Mouse (Mus musculus) hindbrain, embryonic 12.5 days (tissue): ENCODE measurements around the gene Fam114a1. TPM values are rescaled to one million over a fixed set of nuclear protein-coding genes. Genes with fewer than 3 reads are reported as not detected.

Source experiments
- ATAC-seq: fragments of 200-750 bp; cut with Nextera tagmentation; 2 replicates; pipeline ENCODE4 v1.8.0; 2017; ENCODE audit warnings: moderate TSS enrichment; ENCODE audit not compliant: low FRiP score
- H3K27ac ChIP-seq: fragments of 300-500 bp; sonication (generic); 2 replicates; pipeline ENCODE4 v1.5.1; 2016; ENCODE audit warnings: mild to moderate bottlenecking
- H3K27me3 ChIP-seq: fragments of 300-500 bp; sonication (generic); 2 replicates; pipeline ENCODE4 v1.6.1; 2016; ENCODE audit warnings: mild to moderate bottlenecking
- H3K36me3 ChIP-seq: fragments of 300-500 bp; sonication (generic); 2 replicates; pipeline ENCODE4 v1.6.1; 2016; ENCODE audit warnings: mild to moderate bottlenecking
- H3K4me1 ChIP-seq: fragments of 300-500 bp; sonication (generic); 2 replicates; pipeline ENCODE4 v1.6.1; 2016
- H3K4me2 ChIP-seq: fragments of 300-500 bp; sonication (generic); replicated peaks from 2 replicates; pipeline ENCODE4 v1.6.1; 2016; ENCODE audit warnings: mild to moderate bottlenecking
- H3K4me3 ChIP-seq: fragments of 300-500 bp; sonication (generic); 2 replicates; pipeline ENCODE4 v1.5.1; 2016; ENCODE audit warnings: mild to moderate bottlenecking
- H3K9ac ChIP-seq: fragments of 300-500 bp; sonication (generic); 2 replicates; pipeline ENCODE4 v1.6.1; 2016; ENCODE audit warnings: mild to moderate bottlenecking, moderate library complexity
- H3K9me3 ChIP-seq: fragments of 300-500 bp; sonication (generic); replicated peaks from 2 replicates; pipeline ENCODE4 v1.6.1; 2016; ENCODE audit warnings: mild to moderate bottlenecking
- WGBS: fragments of 180-500 bp; shearing (Covaris S2); methylation state at CpG from one replicate; pipeline ENCODE4 v1.1.7; 2016; 5-methylcytosine and 5-hydroxymethylcytosine counted together
- polyA plus RNA-seq: library from polyadenylated mRNA; unstranded; fragments of >200 nt; fragmentation: Nextera tagmentation; extraction: Ambion mirVana; gene quantifications from 2 replicates; pipeline ENCODE4 v1.2.1, GENCODE M21; 2016

Gene Fam114a1
- polyA plus RNA-seq, 1 experiment from 2014 or later: 27.9 TPM

- no peak overlapping the region for H3K4me2 ChIP-seq
- H3K27ac ChIP-seq: no peak overlapping the region
- no peaks in the 10 kb centered on the region for H3K27me3 ChIP-seq
- no peaks in the 10 kb centered on the region for H3K9me3 ChIP-seq
- no peaks in the 10 kb centered on the region for H3K36me3 ChIP-seq
- H3K9ac ChIP-seq: no peak overlapping the region
- no peaks in the 10 kb centered on the region for H3K4me1 ChIP-seq
- no peak overlapping the region for H3K4me3 ChIP-seq
- no peak for ATAC-seq
- WGBS: 87% methylated on average over 7 of the region's 7 CpGs
These were observed 42.2 kb downstream of the Fam114a1 start for GRCm38 (mm10) chr5:65011901-65012573.

DNA sequence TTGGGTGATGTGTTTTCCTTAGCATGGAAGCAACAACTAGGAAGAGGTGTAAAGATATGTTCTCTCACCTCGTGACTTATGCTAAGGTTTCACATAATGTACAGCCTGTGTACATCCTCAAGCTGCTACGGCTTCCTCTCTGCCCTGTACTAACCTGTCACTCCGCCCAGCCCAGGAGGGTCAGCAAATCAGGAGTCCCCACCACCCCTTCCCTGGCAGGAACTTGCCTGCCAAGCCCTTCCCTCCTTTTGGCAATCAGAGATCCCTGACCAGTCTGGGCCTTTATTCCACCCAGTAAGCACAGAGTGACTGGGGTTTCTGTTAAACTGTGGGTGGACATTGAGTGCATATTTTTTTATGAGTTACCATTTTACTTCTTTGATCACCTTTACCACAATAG lies 45.6 kb downstream of the Fam114a1 start:
- Histone ChIP-seq H3K27me3 (no peaks in the 10 kb centered on the region), H3K4me2 (no peak overlapping the region), H3K27ac (no peak overlapping the region), H3K9me3 (no peaks in the 10 kb centered on the region), H3K4me1 (0 out of 2 replicates have a peak, but pooled peaks cover 2% of the 10 kb centered on the region), H3K4me3 (no peak overlapping the region), H3K9ac (no peak overlapping the region), H3K36me3 (no peaks in the 10 kb centered on the region)
- no peak for ATAC-seq
- 91% methylated on average over 3 of the region's 3 CpGs for WGBS

- Histone ChIP-seq H3K27me3 (no peaks in the 10 kb centered on the region), H3K4me2 (no peak overlapping the region), H3K4me3 (no peak overlapping the region), H3K9me3 (no peaks in the 10 kb centered on the region), H3K4me1 (0 out of 2 replicates have a peak, but pooled peaks cover 2% of the 10 kb centered on the region), H3K9ac (no peak overlapping the region), H3K36me3 (no peaks in the 10 kb centered on the region), H3K27ac (no peak overlapping the region)
- ATAC-seq: no peak
- WGBS: 87% methylated on average over 8 of the region's 8 CpGs
These were observed 49.2 kb downstream of the Fam114a1 start for GRCm38 (mm10) chr5:65019109-65019508.

- Histone ChIP-seq H3K4me2 (no peak overlapping the region), H3K9me3 (no peaks in the 10 kb centered on the region), H3K27ac (peak overlapping the region; percentile 13; the same call in 1 of the 2 replicates), H3K4me1 (0 out of 2 replicates have a peak, but pooled peaks cover 2% of the 10 kb centered on the region), H3K4me3 (no peak overlapping the region), H3K36me3 (no peaks in the 10 kb centered on the region), H3K9ac (no peak overlapping the region), H3K27me3 (no peaks in the 10 kb centered on the region)
- ATAC-seq: peak; percentile 58
- 67% methylated on average over 7 of the region's 7 CpGs for WGBS
These were observed 50.0 kb downstream of the Fam114a1 start for GRCm38 (mm10) chr5:65019823-65020222.

DNA sequence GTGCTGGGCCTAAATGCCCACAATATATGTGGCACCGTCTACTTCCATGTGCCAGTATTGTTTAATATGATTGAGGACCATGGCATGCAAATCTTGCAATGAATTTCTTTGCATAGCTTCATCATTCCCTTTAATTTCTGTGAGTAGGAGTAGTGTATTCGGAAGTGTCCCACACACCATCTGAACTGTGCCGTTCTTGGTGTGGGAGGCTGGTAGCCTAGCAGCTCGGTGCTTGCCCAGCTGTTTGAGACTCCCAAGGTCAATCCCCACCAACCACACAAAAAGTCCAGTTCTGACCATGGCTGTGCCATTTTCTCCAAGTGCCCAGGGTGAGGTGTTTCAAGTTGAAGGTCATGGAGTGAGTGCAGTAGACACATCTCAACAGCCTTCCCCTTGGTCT lies 52.1 kb downstream of the Fam114a1 start:
- no peaks in the 10 kb centered on the region for H3K27me3 ChIP-seq
- H3K36me3 ChIP-seq: no peaks in the 10 kb centered on the region
- no peak for ATAC-seq
- H3K9me3 ChIP-seq: no peaks in the 10 kb centered on the region
- H3K4me1 ChIP-seq: peaks cover 5% of the 10 kb centered on the region; the same call in 1 of the 2 replicates
- no peak overlapping the region for H3K4me3 ChIP-seq
- no peak overlapping the region for H3K4me2 ChIP-seq
- 95% methylated on average over 4 of the region's 4 CpGs for WGBS
- no peak overlapping the region for H3K27ac ChIP-seq
- no peak overlapping the region for H3K9ac ChIP-seq

GRCm38 (mm10) chr5:65024641-65025040 lies 54.8 kb downstream of the Fam114a1 start:
- Histone ChIP-seq H3K27ac (no peak overlapping the region), H3K36me3 (no peaks in the 10 kb centered on the region), H3K4me2 (no peak overlapping the region), H3K9ac (no peak overlapping the region), H3K4me3 (no peak overlapping the region), H3K27me3 (no peaks in the 10 kb centered on the region), H3K9me3 (no peaks in the 10 kb centered on the region), H3K4me1 (peaks cover 16% of the 10 kb centered on the region)
- no peak for ATAC-seq
- 84% methylated on average over 2 of the region's 2 CpGs for WGBS

GRCm38 (mm10) chr5:65025916-65026315 lies 56.0 kb downstream of the Fam114a1 start:
- Histone ChIP-seq H3K27ac (no peak overlapping the region), H3K4me1 (peaks cover 14% of the 10 kb centered on the region), H3K36me3 (no peaks in the 10 kb centered on the region), H3K4me3 (no peak overlapping the region), H3K27me3 (no peaks in the 10 kb centered on the region), H3K9ac (no peak overlapping the region), H3K4me2 (no peak overlapping the region), H3K9me3 (no peaks in the 10 kb centered on the region)
- ATAC-seq: no peak
- WGBS: 67% methylated on average over 6 of the region's 6 CpGs

DNA sequence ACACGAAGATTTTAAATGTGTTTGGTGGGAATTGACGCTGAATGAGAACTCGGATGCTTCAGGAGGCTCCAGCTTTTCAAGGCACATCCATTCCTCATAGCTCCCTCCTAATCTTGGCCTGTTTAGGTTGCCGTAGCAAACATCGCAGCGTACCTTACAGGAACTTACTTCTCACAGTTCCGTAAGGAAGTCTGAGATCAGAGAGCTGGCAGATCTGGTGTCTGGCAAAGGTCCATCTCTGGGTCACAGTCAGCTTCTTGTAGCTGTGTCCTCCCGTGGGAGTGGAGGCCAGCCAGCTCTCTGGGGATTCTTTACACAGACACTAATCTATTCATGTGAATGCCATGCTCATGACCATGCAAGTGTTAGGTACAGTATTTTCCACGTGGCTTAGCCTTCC lies 56.9 kb downstream of the Fam114a1 start:
- Histone ChIP-seq H3K36me3 (no peaks in the 10 kb centered on the region), H3K4me1 (peaks cover 14% of the 10 kb centered on the region), H3K27ac (no peak overlapping the region), H3K9me3 (no peaks in the 10 kb centered on the region), H3K4me3 (no peak overlapping the region), H3K4me2 (no peak overlapping the region), H3K27me3 (no peaks in the 10 kb centered on the region), H3K9ac (no peak overlapping the region)
- 81% methylated on average over 9 of the region's 9 CpGs for WGBS
- ATAC-seq: no peak

- peak overlapping the region; percentile 76 for H3K27ac ChIP-seq
- H3K9me3 ChIP-seq: no peaks in the 10 kb centered on the region
- peak; percentile 87 for ATAC-seq
- no peak overlapping the region for H3K4me3 ChIP-seq
- no peak overlapping the region for H3K4me2 ChIP-seq
- H3K9ac ChIP-seq: 0 out of 2 replicates have a peak overlapping the region, but pooled peaks have one; percentile 15
- H3K27me3 ChIP-seq: no peaks in the 10 kb centered on the region
- H3K36me3 ChIP-seq: no peaks in the 10 kb centered on the region
- WGBS: 37% methylated on average over 9 of the region's 9 CpGs
- peaks cover 14% of the 10 kb centered on the region for H3K4me1 ChIP-seq
These were observed 58.1 kb downstream of the Fam114a1 start for GRCm38 (mm10) chr5:65028019-65028418.

DNA sequence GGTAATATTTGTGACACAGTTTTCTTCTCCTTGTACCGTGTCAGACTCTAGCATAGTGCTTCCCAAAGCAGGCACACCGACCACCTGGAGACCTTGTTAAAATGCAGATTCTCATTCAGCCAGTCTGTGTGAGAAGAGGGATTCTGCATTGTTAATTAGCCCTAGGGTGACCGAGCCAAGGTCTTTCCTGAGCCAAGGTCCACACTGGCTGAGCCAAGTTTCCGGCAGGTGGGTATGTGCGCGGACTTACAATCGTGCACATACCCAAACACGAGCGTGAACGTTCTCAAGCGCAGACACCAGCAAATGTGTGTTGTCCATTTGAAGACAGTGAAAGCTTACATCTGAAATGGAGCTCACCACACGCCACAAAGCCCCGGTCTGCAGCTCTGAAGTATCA lies 66.7 kb downstream of the Fam114a1 start:
- no peak overlapping the region for H3K4me2 ChIP-seq
- WGBS: 74% methylated on average over 13 of the region's 13 CpGs
- H3K9me3 ChIP-seq: no peaks in the 10 kb centered on the region
- H3K4me1 ChIP-seq: 0 out of 2 replicates have a peak, but pooled peaks cover 4% of the 10 kb centered on the region
- no peak overlapping the region for H3K4me3 ChIP-seq
- H3K36me3 ChIP-seq: no peaks in the 10 kb centered on the region
- H3K27ac ChIP-seq: 0 out of 2 replicates have a peak overlapping the region, but pooled peaks have one; percentile 40
- no peak overlapping the region for H3K9ac ChIP-seq
- no peak for ATAC-seq
- H3K27me3 ChIP-seq: no peaks in the 10 kb centered on the region

DNA sequence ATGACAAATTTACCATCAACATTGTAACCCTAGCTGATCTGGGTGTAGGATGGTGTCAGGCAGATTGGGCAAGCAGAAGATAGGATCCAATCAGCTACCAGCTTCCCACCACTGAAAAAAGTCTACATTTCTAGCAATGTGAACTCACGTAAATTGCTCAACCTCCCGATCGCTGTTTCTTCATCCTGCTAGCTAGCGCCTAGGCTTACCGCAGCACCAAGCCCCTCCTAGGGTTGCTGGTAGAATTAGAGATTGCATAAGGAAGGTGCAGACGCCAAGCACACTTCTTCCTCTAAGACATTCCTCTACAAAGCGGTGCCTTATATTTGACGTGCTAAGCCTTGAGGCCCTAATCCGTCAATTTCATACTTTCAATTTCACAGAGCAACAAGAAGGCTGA lies 68.4 kb downstream of the Fam114a1 start:
- H3K36me3 ChIP-seq: no peaks in the 10 kb centered on the region
- H3K9ac ChIP-seq: no peak overlapping the region
- no peak overlapping the region for H3K4me2 ChIP-seq
- H3K9me3 ChIP-seq: no peaks in the 10 kb centered on the region
- H3K4me3 ChIP-seq: no peak overlapping the region
- 0 out of 2 replicates have a peak overlapping the region, but pooled peaks have one; percentile 40 for H3K27ac ChIP-seq
- ATAC-seq: no peak
- no peaks in the 10 kb centered on the region for H3K27me3 ChIP-seq
- 90% methylated on average over 9 of the region's 9 CpGs for WGBS
- 0 out of 2 replicates have a peak, but pooled peaks cover 4% of the 10 kb centered on the region for H3K4me1 ChIP-seq

- Histone ChIP-seq H3K36me3 (no peaks in the 10 kb centered on the region), H3K27ac (peak overlapping the region; percentile 40; the same call in 1 of the 2 replicates), H3K27me3 (no peaks in the 10 kb centered on the region), H3K4me2 (no peak overlapping the region), H3K9me3 (no peaks in the 10 kb centered on the region), H3K4me3 (no peak overlapping the region), H3K4me1 (0 out of 2 replicates have a peak, but pooled peaks cover 4% of the 10 kb centered on the region), H3K9ac (no peak overlapping the region)
- WGBS: 84% methylated on average over 11 of the region's 11 CpGs
- no peak for ATAC-seq
These were observed 69.1 kb downstream of the Fam114a1 start for GRCm38 (mm10) chr5:65038811-65039571.
